Mouse (Mus musculus): Measurements from ENCODE around the gene Scand1.

DNA sequence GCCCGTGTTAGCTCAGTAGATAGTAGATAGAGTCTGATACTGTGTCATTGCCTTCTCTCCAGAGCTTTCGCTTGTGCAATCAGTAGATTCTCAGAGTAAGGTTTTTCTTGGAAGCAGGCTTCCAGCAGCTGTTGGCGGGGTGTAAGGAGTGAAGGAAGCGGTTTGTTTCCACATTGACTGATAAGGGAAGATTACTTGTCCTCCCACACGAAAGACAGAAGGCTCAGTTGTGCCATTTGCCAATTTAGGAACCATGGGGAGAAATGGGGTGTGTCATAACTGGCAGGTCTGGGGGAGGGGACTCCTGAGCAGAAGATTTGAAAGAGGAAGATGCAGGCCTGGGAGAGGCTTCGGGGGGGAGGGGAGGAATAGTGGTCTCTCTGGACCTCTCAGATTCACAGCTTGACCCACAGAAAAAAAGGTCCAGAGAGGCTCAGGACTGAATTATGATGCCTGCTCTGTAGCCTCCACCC lies 11.6 kb upstream of the Scand1 start:
- TF ChIP-seq CTCF (IDR thresholded peaks at IDR 0.05) = no peak
- TF ChIP-seq POLR2A (IDR thresholded peaks at IDR 0.05; ENCODE audit: insufficient read depth, low read depth, low read length) = 0 out of 2 replicates have a peak, but pooled peaks have one; percentile 20

Measured in heart, adult 2 months (tissue).